Mouse (Mus musculus) cortical plate, adult 2 months (tissue): ENCODE measurements around the gene Morn3. TPM values are rescaled to one million over a fixed set of nuclear protein-coding genes. Genes with fewer than 3 reads are reported as not detected.

ENCODE experiments used
- H3K27ac ChIP-seq: fragments of 200-500 bp; 2 replicates; pipeline ENCODE4 v1.5.1; 2012; ENCODE audit warnings: low read length, control low read depth, inconsistent platforms; ENCODE audit not compliant: insufficient read depth
- H3K4me1 ChIP-seq: fragments of 200-500 bp; 2 replicates; pipeline ENCODE4 v1.6.1; 2011; ENCODE audit warnings: low read length; ENCODE audit not compliant: control insufficient read depth, insufficient read depth
- H3K4me3 ChIP-seq: fragments of 200-500 bp; 2 replicates; pipeline ENCODE4 v1.5.1; 2011; ENCODE audit warnings: mild to moderate bottlenecking, low read length, control low read depth; ENCODE audit not compliant: insufficient read depth
- CTCF ChIP-seq: fragments of 200-500 bp; IDR thresholded peaks from 2 replicates; pipeline ENCODE4 v1.5.1; 2011; ENCODE audit warnings: mild to moderate bottlenecking, control low read depth, low read length; ENCODE audit not compliant: insufficient read depth; ENCODE audit errors: extremely low read depth
- POLR2A ChIP-seq: fragments of 200-500 bp; IDR thresholded peaks from 2 replicates; pipeline ENCODE4 v1.6.1; 2011; ENCODE audit warnings: mild to moderate bottlenecking, low read length, control low read depth; ENCODE audit not compliant: insufficient read depth; ENCODE audit errors: extremely low read depth
- polyA plus RNA-seq: library from polyadenylated mRNA; depleted of rRNA; stranded (reverse); fragments of >200 nt; gene quantifications from 2 replicates; pipeline ENCODE4 v1.2.3, GENCODE M21; 2012

The Morn3 gene
- polyA plus RNA-seq, 1 experiment, result 0.27 TPM

DNA sequence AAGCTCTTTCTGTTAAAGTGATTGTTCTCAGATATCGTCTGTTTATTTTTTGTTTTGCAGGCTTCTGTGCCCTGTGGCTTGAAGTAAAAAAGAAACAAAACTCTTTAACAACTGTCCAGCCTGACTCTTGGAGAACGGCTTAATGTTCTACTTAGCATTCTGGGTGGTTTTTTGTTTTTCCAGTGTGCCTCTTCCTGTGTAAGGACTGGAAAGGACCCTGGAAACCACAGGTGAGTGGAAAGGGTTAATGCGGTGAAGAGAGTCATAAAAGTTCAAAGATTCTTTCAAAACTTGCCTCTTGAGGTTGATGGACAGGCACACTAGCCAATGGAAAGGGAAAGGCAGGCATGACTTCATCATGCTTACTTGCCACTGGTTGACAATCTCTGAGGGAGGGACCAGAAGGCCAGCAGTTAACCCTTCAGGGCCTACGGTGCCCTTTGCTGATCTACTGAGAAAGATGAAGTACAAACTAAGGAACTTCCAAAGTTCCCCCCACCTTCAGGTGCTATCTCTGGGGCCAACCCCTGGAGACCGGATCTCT, 52.4 kb downstream of the Morn3 start:
- no peak overlapping the region for H3K4me3 ChIP-seq
- H3K4me1 ChIP-seq, result peaks cover 1% of the 10 kb centered on the region; the same call in 1 of the 2 replicates
- no peak overlapping the region for H3K27ac ChIP-seq
- TF ChIP-seq CTCF (no peak), POLR2A (no peak)

DNA sequence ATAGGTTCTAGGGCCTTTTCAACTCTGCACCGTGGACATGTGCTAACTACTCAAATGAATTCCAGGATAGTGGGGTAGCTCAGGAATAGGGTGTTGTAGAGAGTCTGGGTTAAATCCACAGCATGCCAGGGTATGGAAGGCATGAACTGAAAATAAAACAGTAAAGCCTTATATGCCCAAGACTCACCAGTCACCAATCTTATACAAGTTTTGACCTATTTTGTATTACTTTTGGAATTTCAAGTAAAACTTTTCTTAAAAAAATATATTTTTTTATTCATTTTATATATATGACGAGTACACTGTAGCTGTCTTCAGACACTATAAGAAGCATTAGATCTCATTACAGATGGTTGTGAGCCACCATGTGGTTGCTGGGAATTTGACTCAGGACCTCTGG, 53.0 kb downstream of the Morn3 start:
- no peak overlapping the region for H3K27ac ChIP-seq
- TF ChIP-seq POLR2A, result no peak
- TF ChIP-seq CTCF, result no peak

GRCm38 (mm10) chr5:122991350-122992004, 55.3 kb downstream of the Morn3 start:
- Histone ChIP-seq H3K4me1 (peaks cover 5% of the 10 kb centered on the region), H3K4me3 (no peak overlapping the region), H3K27ac (no peak overlapping the region)
- no peak for TF ChIP-seq CTCF
- TF ChIP-seq POLR2A, result no peak

More for the DNA sequence above, 53.0 kb downstream of the Morn3 start:
- peaks cover 1% of the 10 kb centered on the region; the same call in 1 of the 2 replicates for H3K4me1 ChIP-seq
- H3K4me3 ChIP-seq, result no peak overlapping the region

DNA sequence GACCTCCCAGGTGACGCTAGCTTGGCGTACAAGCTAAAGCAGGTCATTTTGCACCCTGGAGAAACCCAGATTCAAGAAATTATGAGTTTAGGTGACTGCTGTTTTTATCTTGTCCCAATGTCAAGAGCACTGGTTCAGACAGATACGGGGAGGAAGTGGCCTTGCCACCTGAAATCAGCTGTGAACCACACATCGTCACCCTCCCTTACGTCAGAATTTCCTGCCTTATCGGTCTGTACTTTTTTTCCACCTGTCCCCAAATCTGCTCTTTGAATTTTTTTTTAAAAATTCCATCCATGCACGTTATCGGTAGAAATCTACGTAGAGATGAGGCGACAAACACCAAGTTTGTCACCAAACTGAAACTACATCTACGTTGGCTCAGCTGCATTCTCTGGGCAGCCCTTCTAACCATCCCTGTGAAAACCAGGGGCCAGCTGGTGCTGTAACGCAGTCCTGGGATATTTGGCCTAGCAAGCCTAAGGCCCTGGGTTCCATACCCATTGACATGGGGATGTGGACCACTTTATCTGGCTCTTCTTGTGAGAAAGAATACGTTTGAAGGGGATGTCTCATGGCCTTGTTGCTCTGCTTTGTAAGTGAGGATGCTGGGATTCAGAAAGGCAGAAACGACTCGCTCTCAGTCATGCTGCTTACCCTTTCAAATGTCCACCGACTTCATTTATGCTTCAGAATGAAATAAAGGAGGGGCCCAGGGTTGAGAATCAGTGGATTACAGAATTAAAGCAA, 56.2 kb downstream of the Morn3 start:
- H3K4me3 ChIP-seq, result peak overlapping the region; percentile 89; the same call in 1 of the 2 replicates
- peaks cover 5% of the 10 kb centered on the region for H3K4me1 ChIP-seq
- no peak for TF ChIP-seq POLR2A
- no peak for TF ChIP-seq CTCF
- no peak overlapping the region for H3K27ac ChIP-seq

GRCm38 (mm10) chr5:122989551-122990330, 57.1 kb downstream of the Morn3 start, which contains the start of gene Kdm2b:
Gene Kdm2b, minus strand, starts transcription at chr5:122989823.
- TF ChIP-seq POLR2A, result no peak
- TF ChIP-seq CTCF, result no peak
- Histone ChIP-seq H3K27ac (peak within 1 kb of the TSS; percentile 39), H3K4me1 (peaks cover 5% of the 10 kb centered on the region), H3K4me3 (peak within 1 kb of the TSS; percentile 89)

- Histone ChIP-seq H3K27ac (peak overlapping the region; percentile 39; the same call in 1 of the 2 replicates), H3K4me1 (peaks cover 5% of the 10 kb centered on the region), H3K4me3 (peak overlapping the region; percentile 89)
- peak; percentile 39; the same call in 1 of the 2 replicates for TF ChIP-seq POLR2A
- TF ChIP-seq CTCF, result no peak
Observed at GRCm38 (mm10) chr5:122989001-122989525, 57.8 kb downstream of the Morn3 start.

DNA sequence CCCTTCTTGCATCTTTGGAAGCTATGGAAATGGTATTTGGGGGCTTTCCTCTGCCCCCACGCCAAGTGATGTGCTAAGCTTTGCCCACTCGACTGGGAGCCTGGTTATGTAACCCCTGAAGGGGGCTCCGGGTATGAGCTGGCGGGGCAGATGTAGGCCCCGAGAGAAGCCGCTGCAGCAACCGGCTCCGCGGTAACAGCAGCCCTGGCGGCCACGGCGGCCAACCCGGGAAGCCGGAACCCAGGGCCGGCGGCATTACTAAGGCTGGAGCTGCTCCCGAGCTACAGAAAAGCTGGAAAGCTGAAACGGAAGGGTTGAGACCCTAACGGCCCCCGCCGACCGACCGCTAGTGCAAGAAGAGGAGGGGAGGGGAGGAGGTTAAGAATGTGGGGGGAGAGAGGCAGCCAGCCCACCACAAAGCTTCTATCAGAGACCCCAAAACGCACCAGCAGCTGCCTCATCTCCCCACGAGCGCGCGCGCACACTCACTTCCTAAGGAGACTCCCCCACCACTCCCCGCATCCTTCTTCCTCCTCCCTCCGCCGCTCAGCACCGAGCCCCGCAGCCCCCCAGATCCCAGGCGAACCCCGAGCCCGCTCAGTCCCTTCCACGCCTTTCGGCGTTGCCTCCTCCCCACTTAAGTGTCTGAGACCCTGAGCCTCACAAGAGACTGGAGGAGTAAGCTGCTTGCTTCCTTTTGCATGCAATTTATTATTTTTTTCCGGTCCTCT, 58.6 kb downstream of the Morn3 start:
- H3K4me1 ChIP-seq, result peaks cover 5% of the 10 kb centered on the region
- peak overlapping the region; percentile 89 for H3K4me3 ChIP-seq
- peak overlapping the region; percentile 6; the same call in 1 of the 2 replicates for H3K27ac ChIP-seq
- TF ChIP-seq CTCF (no peak), POLR2A (0 out of 2 replicates have a peak, but pooled peaks have one; percentile 21)

DNA sequence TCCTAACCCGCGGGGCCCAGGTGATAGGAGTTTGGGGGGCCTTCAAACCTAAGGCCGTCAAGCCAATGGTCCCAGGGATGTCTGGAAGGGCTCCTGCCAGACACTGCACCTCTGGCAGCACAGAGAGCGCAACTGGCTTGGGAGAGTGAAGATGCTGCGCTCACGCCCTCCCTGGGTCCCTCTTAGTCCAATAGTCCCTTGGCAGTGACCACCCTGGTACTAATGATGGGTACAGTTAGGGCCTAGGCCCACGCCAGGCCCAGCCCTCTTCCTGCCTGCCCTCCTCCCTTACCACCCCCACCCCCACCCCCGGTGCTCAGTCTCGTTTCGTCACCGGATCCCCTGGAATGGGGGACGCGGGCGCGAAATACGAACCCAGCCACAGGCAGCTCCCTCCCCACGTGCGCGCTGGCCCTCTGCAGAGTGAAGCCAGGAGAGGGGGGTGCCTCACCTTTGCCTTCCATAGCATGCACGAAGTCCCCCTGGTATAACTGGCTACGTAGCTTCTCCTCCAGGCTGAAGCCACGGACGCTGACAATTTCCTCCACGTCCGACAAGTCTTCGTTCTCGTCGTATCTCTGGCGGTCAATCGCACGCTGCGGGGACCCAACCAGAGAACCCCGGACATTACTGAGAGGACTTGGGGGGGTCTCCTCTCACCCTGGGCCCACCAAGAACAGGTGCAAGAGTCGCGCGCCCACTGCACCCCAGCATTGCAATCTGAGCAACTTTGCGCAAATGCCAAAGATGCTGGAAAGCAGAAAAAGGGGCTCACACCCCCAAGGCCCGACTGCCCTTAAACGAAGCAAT, 59.4 kb downstream of the Morn3 start:
- peak overlapping the region; percentile 6; the same call in 1 of the 2 replicates for H3K27ac ChIP-seq
- H3K4me3 ChIP-seq, result peak overlapping the region; percentile 89
- TF ChIP-seq CTCF, result no peak
- no peak for TF ChIP-seq POLR2A
- H3K4me1 ChIP-seq, result peaks cover 5% of the 10 kb centered on the region
